Mouse (Mus musculus) lung, adult 2 months (tissue): ENCODE data around the gene Itga7.

ENCODE experiments used
- CTCF ChIP-seq: fragments of 200-500 bp; IDR thresholded peaks from 2 replicates; pipeline ENCODE4 v1.5.1; 2011; ENCODE audit warnings: mild to moderate bottlenecking, low read length, control low read depth; ENCODE audit not compliant: insufficient read depth
- POLR2A ChIP-seq: fragments of 200-500 bp; IDR thresholded peaks from 2 replicates; pipeline ENCODE4 v1.6.1; 2011; ENCODE audit warnings: low read depth, mild to moderate bottlenecking, control low read depth, low read length, borderline replicate concordance; ENCODE audit errors: extremely low read depth

GRCm38 (mm10) chr10:128890383-128891295, 43.0 kb upstream of the Itga7 start:
- TF ChIP-seq CTCF = no peak
- TF ChIP-seq POLR2A = no peak
